Mouse (Mus musculus) forebrain, postnatal 0 days (tissue): ENCODE data around the gene Pidd1. TPM values are rescaled to one million over a fixed set of nuclear protein-coding genes. Genes with fewer than 3 reads are reported as not detected.

Experiments used
- ATAC-seq: fragments of 200-750 bp; cut with Nextera tagmentation; 2 replicates; pipeline ENCODE4 v1.8.0; 2017; ENCODE audit warnings: mild to moderate bottlenecking, moderate library complexity
- DNase-seq: peaks from one replicate; pipeline ENCODE4 v3.0.0-alpha.2; 2015
- H3K27ac ChIP-seq: fragments of 300-500 bp; sonication (generic); 2 replicates; pipeline ENCODE4 v1.5.1; 2014; ENCODE audit warnings: low read depth, mild to moderate bottlenecking, antibody characterized with exemption, low read length, moderate library complexity, mixed read lengths
- H3K27me3 ChIP-seq: fragments of 300-500 bp; sonication (generic); 2 replicates; pipeline ENCODE4 v1.6.1; 2014; ENCODE audit warnings: mild to moderate bottlenecking, low read length, mixed read lengths; ENCODE audit not compliant: insufficient read depth
- H3K36me3 ChIP-seq: fragments of 300-500 bp; sonication (generic); 2 replicates; pipeline ENCODE4 v1.6.1; 2014; ENCODE audit warnings: mild to moderate bottlenecking, moderate library complexity; ENCODE audit not compliant: insufficient read depth
- H3K4me1 ChIP-seq: fragments of 300-500 bp; sonication (generic); 2 replicates; pipeline ENCODE4 v1.6.1; 2014; ENCODE audit warnings: antibody characterized with exemption; ENCODE audit not compliant: insufficient read depth
- H3K4me2 ChIP-seq: fragments of 300-500 bp; sonication (generic); 2 replicates; pipeline ENCODE4 v1.6.1; 2014; ENCODE audit warnings: low read depth, mild to moderate bottlenecking, moderate library complexity
- H3K4me3 ChIP-seq: fragments of 300-500 bp; sonication (generic); 2 replicates; pipeline ENCODE4 v1.5.1; 2014; ENCODE audit warnings: low read depth, low read length, mixed read lengths
- H3K9ac ChIP-seq: fragments of 300-500 bp; sonication (generic); 2 replicates; pipeline ENCODE4 v1.6.1; 2014; ENCODE audit warnings: mild to moderate bottlenecking
- H3K9me3 ChIP-seq: fragments of 300-500 bp; sonication (generic); 2 replicates; pipeline ENCODE4 v1.6.1; 2016; ENCODE audit warnings: low read length
- CTCF ChIP-seq: sonication (generic); IDR thresholded peaks from 2 replicates; pipeline ENCODE4 v1.5.1; 2016; ENCODE audit warnings: antibody characterized with exemption, control low read depth, low read depth
- WGBS: fragments of 180-500 bp; shearing (Covaris S2); extraction: QIAGEN DNeasy Blood & Tissue Kit; methylation state at CpG from one replicate; pipeline ENCODE4 v1.1.7; 2014; 5-methylcytosine and 5-hydroxymethylcytosine counted together
- polyA plus RNA-seq: library from polyadenylated mRNA; unstranded; fragments of >200 nt; fragmentation: Nextera tagmentation; extraction: Ambion mirVana; gene quantifications from 2 replicates; pipeline ENCODE4 v1.2.1, GENCODE M21; 2015
- total RNA-seq: library from RNA; depleted of rRNA; stranded (reverse); fragments of >200 nt; gene quantifications from 2 replicates; pipeline ENCODE4 v1.2.3, GENCODE M21; 2014

Pidd1 gene
- total and polyA plus RNA-seq, 2 experiments from 2014 or later = 2.0 to 2.3 TPM

GRCm38 (mm10) chr7:141423811-141424210, 20.0 kb downstream of the Pidd1 start:
- H3K9ac ChIP-seq = no peak overlapping the region
- no peak overlapping the region for H3K4me3 ChIP-seq
- H3K4me1 ChIP-seq = 0 out of 2 replicates have a peak, but pooled peaks cover 4% of the 10 kb centered on the region
- ATAC-seq = no peak
- no peak overlapping the region for H3K4me2 ChIP-seq
- 72% methylated on average over 4 of the region's 4 CpGs for WGBS
- H3K27me3 ChIP-seq = no peaks in the 10 kb centered on the region
- H3K27ac ChIP-seq = no peak overlapping the region
- no peak for DNase-seq
- no peak for TF ChIP-seq CTCF
- H3K36me3 ChIP-seq = peaks cover 10% of the 10 kb centered on the region
- H3K9me3 ChIP-seq = no peaks in the 10 kb centered on the region

- Histone ChIP-seq H3K4me2 (no peak overlapping the region), H3K9me3 (no peaks in the 10 kb centered on the region), H3K27ac (no peak overlapping the region), H3K4me3 (no peak overlapping the region), H3K36me3 (no peaks in the 10 kb centered on the region), H3K4me1 (no peaks in the 10 kb centered on the region), H3K27me3 (no peaks in the 10 kb centered on the region), H3K9ac (no peak overlapping the region)
- 87% methylated on average over 9 of the region's 9 CpGs for WGBS
- no peak for TF ChIP-seq CTCF
- DNase-seq (no peak), ATAC-seq (no peak)
Measured at GRCm38 (mm10) chr7:141420030-141420702, 23.7 kb downstream of the Pidd1 start.

- no peaks in the 10 kb centered on the region for H3K27me3 ChIP-seq
- WGBS = 62% methylated on average over 7 of the region's 7 CpGs
- no peak for TF ChIP-seq CTCF
- no peak for ATAC-seq
- H3K27ac ChIP-seq = no peak overlapping the region
- peaks cover 3% of the 10 kb centered on the region; the same call in 1 of the 2 replicates for H3K4me1 ChIP-seq
- no peaks in the 10 kb centered on the region for H3K36me3 ChIP-seq
- peak; percentile 55 for DNase-seq
- no peaks in the 10 kb centered on the region for H3K9me3 ChIP-seq
- H3K4me3 ChIP-seq = no peak overlapping the region
- no peak overlapping the region for H3K9ac ChIP-seq
- no peak overlapping the region for H3K4me2 ChIP-seq
Measured at GRCm38 (mm10) chr7:141418970-141419369, 24.9 kb downstream of the Pidd1 start.

- ATAC-seq (no peak), DNase-seq (no peak)
- WGBS = 73% methylated on average over 8 of the region's 8 CpGs
- Histone ChIP-seq H3K4me3 (no peak overlapping the region), H3K27me3 (no peaks in the 10 kb centered on the region), H3K9me3 (no peaks in the 10 kb centered on the region), H3K27ac (no peak overlapping the region), H3K4me2 (no peak overlapping the region), H3K9ac (no peak overlapping the region), H3K36me3 (no peaks in the 10 kb centered on the region), H3K4me1 (peaks cover 7% of the 10 kb centered on the region; the same call in 1 of the 2 replicates)
- TF ChIP-seq CTCF = no peak
Measured at GRCm38 (mm10) chr7:141417731-141418681, 25.8 kb downstream of the Pidd1 start.

GRCm38 (mm10) chr7:141416144-141416841, 27.5 kb downstream of the Pidd1 start:
- DNase-seq (no peak), ATAC-seq (no peak)
- no peak for TF ChIP-seq CTCF
- H3K27me3 ChIP-seq = no peaks in the 10 kb centered on the region
- H3K9me3 ChIP-seq = no peaks in the 10 kb centered on the region
- H3K4me3 ChIP-seq = no peak overlapping the region
- H3K4me2 ChIP-seq = no peak overlapping the region
- no peaks in the 10 kb centered on the region for H3K36me3 ChIP-seq
- no peak overlapping the region for H3K9ac ChIP-seq
- 80% methylated on average over 6 of the region's 6 CpGs for WGBS
- no peak overlapping the region for H3K27ac ChIP-seq
- H3K4me1 ChIP-seq = peaks cover 11% of the 10 kb centered on the region; the same call in 1 of the 2 replicates

- Histone ChIP-seq H3K27me3 (no peaks in the 10 kb centered on the region), H3K9ac (peak within 1 kb of the TSS; percentile 91), H3K4me1 (peaks cover 12% of the 10 kb centered on the region; the same call in 1 of the 2 replicates), H3K9me3 (no peaks in the 10 kb centered on the region), H3K4me2 (peak within 1 kb of the TSS; percentile 87), H3K27ac (peak within 1 kb of the TSS; percentile 82), H3K4me3 (peak within 1 kb of the TSS; percentile 71), H3K36me3 (peaks cover 9% of the 10 kb centered on the region)
- under 1% methylated on average over 50 of the region's 56 CpGs for WGBS
- TF ChIP-seq CTCF = peak; percentile 41
- ATAC-seq (peak; percentile 92), DNase-seq (peak; percentile 100)
Measured at GRCm38 (mm10) chr7:141413809-141414584, 29.8 kb downstream of the Pidd1 start, which contains the start of gene Gatd1. Gatd1 (minus strand) TSS chr7:141414136.
